Mouse (Mus musculus) bone marrow, adult 2 months (tissue): Measurements from ENCODE around the gene Fbxo39. TPM values are rescaled to one million over a fixed set of nuclear protein-coding genes. Genes with fewer than 3 reads are reported as not detected.
A peak's percentile ranks its signal among the peaks of the same experiment; 100 is the strongest.
"Not testable (repeated sequence)": the region's sequence is repeated elsewhere in the genome, so short reads cannot be mapped to it uniquely, and the experiment has no call there.

ENCODE experiments used
- H3K27ac ChIP-seq: fragments of 200-500 bp; 2 replicates; pipeline ENCODE4 v1.5.1; 2012; ENCODE audit warnings: low read depth, mild to moderate bottlenecking, control low read depth, inconsistent platforms, low read length; ENCODE audit not compliant: control insufficient read depth, poor library complexity, insufficient read depth
- H3K4me1 ChIP-seq: fragments of 200-500 bp; 2 replicates; pipeline ENCODE4 v1.6.1; 2011; ENCODE audit warnings: low read length; ENCODE audit not compliant: control insufficient read depth, insufficient read depth
- H3K4me3 ChIP-seq: fragments of 200-500 bp; replicated peaks from 2 replicates; pipeline ENCODE3; 2011; ENCODE audit warnings: mild to moderate bottlenecking, low read depth, low read length, control low read depth; ENCODE audit not compliant: control insufficient read depth
- CTCF ChIP-seq: fragments of 200-500 bp; IDR thresholded peaks from 2 replicates; pipeline ENCODE4 v1.5.1; 2011; ENCODE audit warnings: low read length, control low read depth; ENCODE audit not compliant: control insufficient read depth, insufficient read depth
- POLR2A ChIP-seq: fragments of 200-500 bp; IDR thresholded peaks from 2 replicates; pipeline ENCODE4 v1.6.1; 2011; ENCODE audit warnings: low read depth, mild to moderate bottlenecking, control low read depth, low read length, borderline replicate concordance; ENCODE audit not compliant: control insufficient read depth
- WGBS: fragments of 180-500 bp; shearing (Covaris S2); methylation state at CpG from one replicate; pipeline ENCODE4 v1.1.7; 2018; 5-methylcytosine and 5-hydroxymethylcytosine counted together
- polyA plus RNA-seq: library from polyadenylated mRNA; stranded (reverse); fragments of >200 nt; gene quantifications from 2 replicates; pipeline ENCODE4 v1.2.4, GENCODE M21; 2011; ENCODE audit warnings: low replicate concordance; ENCODE audit not compliant: missing spikeins, insufficient read depth, insufficient read length

The Fbxo39 gene
- polyA plus RNA-seq, 1 experiment = not detected

DNA sequence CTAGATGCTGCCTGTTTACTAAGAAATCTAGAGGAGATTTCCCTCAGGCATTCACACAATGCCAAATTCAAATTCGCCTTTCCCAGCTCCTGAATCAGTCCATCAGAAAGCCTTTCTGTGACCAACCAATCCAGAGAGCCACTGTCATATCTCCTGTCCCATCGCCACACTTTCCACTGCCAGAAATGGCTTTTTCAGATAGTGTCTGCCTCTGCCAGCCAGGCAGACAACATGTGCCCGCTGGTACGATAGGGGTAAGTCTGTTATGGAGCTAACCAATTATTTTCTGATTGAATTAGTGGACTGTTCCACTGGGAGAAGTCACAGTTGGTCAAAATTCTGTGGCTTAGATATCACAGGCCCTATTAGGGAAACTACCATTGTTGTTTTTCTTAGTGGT lies 20.4 kb downstream of the Fbxo39 start:
- WGBS = 69% methylated on average over 4 of the region's 4 CpGs
- TF ChIP-seq POLR2A = no peak
- no peak for TF ChIP-seq CTCF

DNA sequence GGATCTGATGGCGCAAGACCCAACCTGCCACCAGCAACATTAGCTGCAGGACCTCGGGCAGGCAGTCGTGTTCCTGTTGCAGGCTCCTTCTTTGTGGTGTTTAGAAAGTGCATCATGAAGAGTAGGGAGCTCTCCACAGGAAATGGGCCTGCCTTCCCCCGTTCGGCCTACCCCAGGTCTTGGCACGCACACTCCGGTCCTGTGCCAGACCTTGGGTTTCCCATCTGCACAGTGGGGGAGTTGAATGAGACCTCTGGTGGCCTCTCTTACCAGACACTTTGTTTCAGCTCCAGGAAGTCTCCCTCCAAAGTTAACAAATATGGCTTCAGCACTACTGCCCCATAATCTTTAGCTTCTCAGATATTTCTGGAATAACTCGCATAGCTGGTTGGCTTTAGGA lies 22.5 kb downstream of the Fbxo39 start:
- Histone ChIP-seq H3K4me3 (no peak overlapping the region), H3K4me1 (no peaks in the 10 kb centered on the region), H3K27ac (no peak overlapping the region)
- WGBS = 44% methylated on average over 8 of the region's 8 CpGs
- no peak for TF ChIP-seq CTCF
- TF ChIP-seq POLR2A = no peak

More for the DNA sequence above, 20.4 kb downstream of the Fbxo39 start:
- Histone ChIP-seq H3K4me3 (no peak overlapping the region), H3K27ac (no peak overlapping the region), H3K4me1 (no peaks in the 10 kb centered on the region)

DNA sequence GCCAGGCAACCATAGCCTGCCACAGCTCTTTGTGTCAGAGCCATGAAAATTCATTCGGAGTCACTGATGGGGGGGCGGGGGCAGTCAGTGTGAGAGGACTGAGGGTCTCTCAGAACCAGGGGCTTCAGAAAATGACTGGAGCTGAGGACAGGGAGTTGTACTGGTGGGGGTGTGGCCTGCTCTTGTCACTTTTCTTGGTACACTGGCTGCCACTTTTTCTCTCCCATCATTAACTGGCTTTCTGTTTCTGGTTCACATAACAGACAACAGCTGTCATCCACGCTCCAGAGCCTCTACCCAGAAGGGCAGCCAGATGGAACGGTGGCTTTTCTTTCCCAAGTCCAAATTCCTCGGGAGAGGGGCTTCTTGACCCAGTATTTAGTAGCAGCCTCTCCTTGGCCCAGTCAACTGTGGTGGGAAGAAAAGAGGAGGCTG lies 24.2 kb downstream of the Fbxo39 start:
- Histone ChIP-seq H3K27ac (no peak overlapping the region), H3K4me3 (no peak overlapping the region), H3K4me1 (no peaks in the 10 kb centered on the region)
- 74% methylated on average over 5 of the region's 5 CpGs for WGBS
- TF ChIP-seq CTCF (no peak), POLR2A (no peak)

DNA sequence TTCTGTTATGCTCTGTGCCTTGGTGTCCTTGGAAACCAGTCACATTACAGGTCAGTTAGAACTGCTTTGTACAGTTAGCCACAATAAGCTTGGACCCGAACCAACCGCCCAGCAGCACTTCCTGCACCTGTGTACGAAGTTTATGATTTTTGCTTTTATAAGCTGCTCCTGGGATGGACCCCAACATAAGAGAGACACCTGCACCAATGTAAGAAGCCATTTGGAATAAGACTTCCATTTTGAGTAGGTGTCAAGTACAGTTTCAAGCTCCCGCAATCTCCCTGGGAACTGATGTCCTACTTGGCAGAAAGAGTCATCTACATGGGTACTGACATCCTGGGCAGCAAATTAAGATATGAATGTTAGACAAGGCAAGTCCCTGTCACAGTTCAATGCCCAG lies 25.5 kb downstream of the Fbxo39 start:
- Histone ChIP-seq H3K27ac (no peak overlapping the region), H3K4me1 (no peaks in the 10 kb centered on the region), H3K4me3 (no peak overlapping the region)
- 48% methylated on average over 4 of the region's 4 CpGs for WGBS
- TF ChIP-seq CTCF = no peak

DNA sequence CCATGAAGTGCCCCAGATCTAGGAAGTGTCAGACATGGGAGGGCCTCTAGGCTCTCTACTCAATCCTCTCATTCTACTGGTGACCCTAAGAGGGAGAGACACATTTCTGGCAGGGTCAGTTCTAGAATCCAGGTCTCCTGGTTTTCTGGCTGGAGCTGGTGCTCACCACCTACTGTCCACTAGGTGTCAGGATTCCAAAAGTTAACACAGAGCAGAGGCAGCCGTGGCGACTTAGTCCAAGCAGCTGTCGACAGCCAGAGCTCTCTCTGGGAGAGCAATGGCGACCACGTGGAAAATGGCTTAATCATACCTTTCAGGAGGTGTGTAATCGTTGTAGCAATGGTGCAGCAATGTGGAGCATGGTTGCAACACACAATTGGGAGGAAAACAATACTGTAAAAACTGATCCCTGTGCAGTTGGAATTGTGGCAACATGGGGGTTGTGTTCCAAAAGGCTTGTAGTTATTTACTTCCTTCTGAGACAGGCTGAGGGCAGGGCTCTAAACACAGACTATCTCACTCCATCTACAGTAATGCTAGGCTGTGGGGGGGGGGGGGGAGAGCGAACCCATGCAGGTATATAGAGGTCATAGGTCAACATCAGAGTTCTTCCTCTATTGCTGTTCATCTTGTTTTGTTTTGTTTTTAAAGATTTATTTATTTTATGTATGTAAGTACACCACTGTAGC lies 28.4 kb downstream of the Fbxo39 start:
- no peak for TF ChIP-seq POLR2A
- peak; percentile 65 for TF ChIP-seq CTCF
- H3K27ac ChIP-seq = no peak overlapping the region
- no peak overlapping the region for H3K4me3 ChIP-seq
- WGBS = 13% methylated on average over 7 of the region's 7 CpGs
- H3K4me1 ChIP-seq = no peaks in the 10 kb centered on the region

DNA sequence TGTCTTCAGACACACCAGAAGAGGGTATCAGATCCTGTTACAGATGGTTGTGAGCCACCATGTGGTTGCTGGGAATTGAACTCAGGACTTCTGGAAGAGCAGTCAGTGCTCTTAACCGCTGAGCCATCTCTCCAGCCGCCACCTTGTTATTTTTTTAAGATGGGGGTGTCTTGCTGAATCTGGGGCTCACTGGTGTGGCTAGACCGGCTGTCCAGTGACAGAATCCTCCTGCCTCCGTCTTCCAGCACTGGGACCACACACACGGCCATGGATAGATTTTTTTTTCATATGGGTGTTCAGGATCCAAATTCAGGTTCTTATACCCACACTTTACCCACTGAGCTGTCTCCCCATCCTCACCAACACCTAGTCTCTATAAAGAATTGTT lies 29.0 kb downstream of the Fbxo39 start:
- not testable (repeated sequence) for H3K27ac ChIP-seq, H3K4me1 ChIP-seq, H3K4me3 ChIP-seq
- WGBS = 86% methylated on average over 5 of the region's 5 CpGs

DNA sequence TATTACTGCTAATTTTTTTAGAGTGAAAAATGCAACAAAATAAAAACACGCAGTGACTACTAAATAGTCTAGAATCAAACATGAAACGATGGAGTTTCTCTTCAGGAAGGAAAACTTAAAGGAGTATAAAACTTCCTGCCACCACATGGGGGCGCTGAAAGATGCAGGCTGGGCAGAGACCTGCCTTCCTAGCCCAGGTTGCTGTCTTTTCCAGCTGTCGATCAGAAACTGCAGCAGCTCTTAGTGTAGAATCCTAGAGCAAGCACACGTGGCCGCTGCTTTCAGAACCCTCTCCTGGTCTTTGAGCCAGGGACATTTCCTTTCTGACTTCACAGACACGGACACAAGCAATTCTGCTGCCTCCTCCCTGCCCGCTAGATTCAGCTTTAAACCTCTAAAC lies 29.7 kb downstream of the Fbxo39 start:
- 35% methylated on average over 8 of the region's 8 CpGs for WGBS
- H3K4me3 ChIP-seq = no peak overlapping the region

DNA sequence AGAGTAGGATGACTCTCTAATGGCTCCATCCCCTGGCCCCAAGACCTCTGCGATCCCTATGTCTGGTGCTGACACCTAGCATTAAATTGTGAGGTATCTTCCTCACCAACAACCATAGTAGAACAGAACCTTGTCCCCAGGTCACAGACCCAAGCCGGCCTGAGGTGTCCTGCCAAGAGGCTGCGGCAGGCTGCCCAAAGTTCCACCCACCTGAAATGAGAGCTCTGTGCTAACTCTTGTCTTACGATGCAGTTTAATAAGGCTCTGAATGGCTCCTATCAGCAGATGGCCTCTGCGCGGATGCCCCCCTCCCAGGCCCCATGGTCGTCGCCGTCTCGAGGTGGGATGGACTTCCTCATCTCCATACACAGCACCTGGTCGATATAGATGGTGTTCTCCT lies 30.2 kb downstream of the Fbxo39 start:
- no peaks in the 10 kb centered on the region for H3K4me1 ChIP-seq
- no peak overlapping the region for H3K4me3 ChIP-seq
- H3K27ac ChIP-seq = no peak overlapping the region
- TF ChIP-seq CTCF (no peak), POLR2A (no peak)
- 77% methylated on average over 11 of the region's 11 CpGs for WGBS

More for the DNA sequence above, 29.7 kb downstream of the Fbxo39 start:
- no peaks in the 10 kb centered on the region for H3K4me1 ChIP-seq
- H3K27ac ChIP-seq = no peak overlapping the region
- TF ChIP-seq POLR2A = no peak
- peak; percentile 67 for TF ChIP-seq CTCF

DNA sequence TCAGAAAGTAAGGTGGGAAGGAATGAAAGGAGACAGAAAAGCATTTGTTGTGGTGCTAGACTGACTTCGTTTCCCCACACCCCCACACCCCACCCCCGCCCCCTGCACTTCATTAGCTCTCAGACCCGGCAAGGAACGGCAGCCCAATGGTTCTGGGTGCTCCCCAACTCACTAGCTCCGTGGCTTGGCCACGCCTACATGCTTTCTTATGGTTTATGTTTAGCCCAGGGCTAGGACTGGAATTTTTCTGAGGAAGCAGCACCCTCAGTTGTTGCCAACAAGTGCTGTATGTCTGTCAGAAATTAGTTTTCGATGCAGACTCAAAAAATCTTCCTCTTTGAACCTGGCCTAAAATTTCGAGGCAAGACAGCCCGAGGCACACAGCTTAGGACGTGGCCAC lies 34.3 kb downstream of the Fbxo39 start:
- TF ChIP-seq CTCF (no peak), POLR2A (no peak)
- Histone ChIP-seq H3K4me3 (no peak overlapping the region), H3K4me1 (no peaks in the 10 kb centered on the region), H3K27ac (no peak overlapping the region)
- 50% methylated on average over 10 of the region's 10 CpGs for WGBS
